Mouse (Mus musculus): Measurements from ENCODE around the gene Ccl3.

Ccl3 gene

DNA sequence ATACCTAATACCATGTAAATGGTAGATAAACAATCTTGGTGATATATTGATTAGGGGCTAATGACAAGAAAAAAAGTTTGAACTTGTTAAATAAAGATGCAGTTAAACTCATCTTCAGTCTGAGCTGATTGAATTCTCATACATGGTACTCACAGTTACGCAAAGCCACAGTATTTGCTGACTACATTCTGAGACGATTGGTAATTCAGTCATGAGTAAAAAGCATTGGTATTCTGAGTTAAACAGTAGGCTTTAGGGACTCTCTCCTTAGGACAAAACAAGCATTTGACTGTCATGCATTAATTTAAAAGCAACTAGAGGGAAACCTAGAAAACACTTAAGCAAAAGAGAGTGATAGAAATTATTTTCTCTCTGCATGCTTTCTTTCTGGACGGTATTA lies 25.6 kb downstream of the Ccl3 start:
- DNase-seq (ENCODE audit: low read depth, low spot score), result no peak

DNA sequence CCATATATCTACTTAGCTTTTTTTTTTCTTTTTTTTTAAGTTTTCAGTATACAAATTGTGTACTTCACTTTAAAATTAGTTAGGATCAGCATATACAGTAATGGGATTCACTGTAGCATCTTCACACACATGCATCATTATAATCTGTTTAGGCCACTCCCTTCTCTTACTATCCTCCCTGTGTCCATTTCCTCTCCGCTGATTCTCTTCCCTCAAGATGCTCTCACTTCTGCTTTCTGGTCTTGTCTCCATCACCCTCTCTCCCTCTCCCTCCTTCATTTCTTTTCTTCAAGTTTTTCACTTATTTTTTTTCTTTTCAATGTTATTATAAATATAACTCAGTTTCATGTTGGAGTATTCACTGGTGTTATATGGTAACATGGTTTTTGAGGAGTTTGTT lies 30.1 kb downstream of the Ccl3 start:
- DNase-seq (ENCODE audit: low read depth, low spot score), result no peak

DNA sequence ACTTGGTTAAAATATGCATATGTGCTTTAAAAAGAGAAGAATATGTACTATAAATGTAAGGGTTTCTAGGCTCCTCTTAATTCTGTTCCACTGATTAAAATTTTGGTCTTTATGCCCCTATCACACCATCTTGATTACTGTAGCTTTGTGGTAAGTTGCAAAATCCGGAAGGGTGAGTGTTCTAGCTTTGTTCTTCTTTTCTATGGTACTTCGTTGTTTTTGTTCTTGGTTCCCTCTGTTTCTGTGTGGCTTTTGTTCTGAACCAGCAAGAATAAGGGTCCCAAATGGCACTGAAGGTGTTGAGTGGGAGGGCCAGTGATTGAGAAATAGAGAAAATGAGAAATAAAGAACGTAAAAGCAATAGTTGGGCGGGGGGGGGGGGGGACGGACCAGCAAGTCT lies 30.9 kb downstream of the Ccl3 start:
- no peak for DNase-seq (ENCODE audit: low read depth, low spot score)

DNA sequence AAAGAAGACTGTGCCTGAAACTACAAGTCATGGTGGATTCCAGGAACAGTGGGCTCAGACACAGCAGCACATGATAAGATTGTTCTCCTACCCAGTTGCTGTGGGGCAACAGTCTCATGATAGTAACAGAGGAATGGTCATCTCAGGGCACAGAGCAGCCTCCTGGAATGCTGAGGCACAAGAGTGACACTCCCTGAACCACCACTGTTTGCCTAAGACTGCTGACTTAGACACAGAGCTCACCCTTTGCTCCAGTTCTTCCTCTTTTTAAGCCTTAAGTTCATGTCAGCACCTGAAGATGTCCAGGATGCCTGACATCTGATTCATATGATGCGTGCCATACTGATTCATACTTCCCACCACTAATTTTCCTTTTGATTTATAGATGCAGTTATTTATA lies 32.6 kb downstream of the Ccl3 start:
- no peak for DNase-seq (ENCODE audit: low read depth, low spot score)

DNA sequence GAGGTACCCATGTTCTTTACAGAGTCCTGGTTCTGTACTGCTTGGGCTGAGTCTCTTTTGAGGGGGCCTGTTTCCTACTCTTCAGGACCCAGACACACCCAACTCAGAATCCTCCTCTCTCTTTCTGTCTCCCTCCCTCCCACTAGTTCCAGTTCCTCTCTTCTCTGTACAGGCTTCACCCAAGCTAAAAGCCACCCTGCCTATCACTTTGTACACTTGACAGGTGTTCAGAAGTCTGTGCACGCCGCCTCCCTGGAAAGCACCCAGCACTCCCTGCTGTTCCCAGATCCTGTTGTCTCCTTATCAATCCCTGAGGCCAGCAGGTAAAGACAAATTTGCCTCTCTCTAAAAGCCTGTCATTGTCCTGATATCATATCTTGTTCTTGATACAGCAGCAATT lies 38.3 kb downstream of the Ccl3 start:
- DNase-seq (ENCODE audit: low read depth, low spot score), result no peak

DNA sequence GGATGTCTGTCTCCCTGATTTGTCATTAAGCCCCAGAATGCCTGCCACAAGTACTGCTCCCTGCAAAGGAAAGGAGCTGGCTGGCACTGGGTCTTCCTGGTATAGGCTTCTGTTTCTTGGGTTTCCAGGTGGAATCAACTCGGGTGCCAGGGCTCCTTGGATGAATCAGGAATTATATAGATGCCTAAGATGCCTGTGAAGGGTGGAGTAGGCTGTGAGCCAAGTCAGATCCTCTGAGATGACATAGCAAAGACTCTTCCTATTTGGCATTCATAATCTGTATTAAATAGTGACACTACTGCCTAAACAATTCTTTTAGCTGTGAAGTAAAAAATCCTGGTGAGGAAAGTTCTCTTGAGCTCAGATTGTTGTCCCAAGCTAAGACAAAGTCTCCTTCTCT lies 42.8 kb downstream of the Ccl3 start:
- no peak for DNase-seq (ENCODE audit: low read depth, low spot score)

DNA sequence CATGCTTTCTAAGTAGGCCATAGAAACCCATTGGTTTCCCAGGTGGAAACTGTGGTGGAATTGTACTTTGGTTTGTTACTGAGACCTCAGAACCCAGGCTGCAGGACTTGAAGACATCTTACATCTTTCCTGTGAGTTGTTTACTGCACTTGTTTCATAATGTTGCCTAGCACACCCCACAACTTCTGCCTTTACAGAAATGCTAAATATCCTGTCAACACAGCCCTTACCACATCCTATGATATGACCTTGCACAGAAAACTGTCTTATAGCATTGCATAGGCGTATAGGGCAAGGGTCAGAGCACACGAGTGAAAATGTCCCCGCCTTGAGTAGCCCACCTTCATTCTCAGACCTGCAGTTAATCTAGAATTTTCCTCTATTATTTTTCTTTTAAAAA lies 43.6 kb downstream of the Ccl3 start:
- DNase-seq (ENCODE audit: low read depth, low spot score), result no peak

DNA sequence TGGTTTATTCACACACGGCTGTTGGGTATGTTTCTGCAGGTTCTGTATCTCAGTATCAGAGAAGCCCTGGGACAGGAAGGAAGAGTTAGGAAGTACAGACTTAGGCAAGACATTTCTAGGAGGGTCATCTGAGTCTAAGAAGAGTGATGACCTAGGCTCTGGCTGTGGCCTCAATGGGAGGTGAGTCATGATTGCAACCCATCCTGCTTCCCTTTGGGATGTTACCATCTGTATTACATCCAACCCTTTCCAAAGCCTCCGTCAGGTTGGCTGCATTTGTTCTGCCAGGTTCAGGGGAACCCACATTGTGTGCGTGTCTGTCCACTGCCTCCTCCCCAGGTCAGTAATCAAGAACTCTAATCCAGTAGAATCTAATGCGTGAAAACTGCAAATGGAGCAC lies 44.5 kb downstream of the Ccl3 start:
- no peak for DNase-seq (ENCODE audit: low read depth, low spot score)

DNA sequence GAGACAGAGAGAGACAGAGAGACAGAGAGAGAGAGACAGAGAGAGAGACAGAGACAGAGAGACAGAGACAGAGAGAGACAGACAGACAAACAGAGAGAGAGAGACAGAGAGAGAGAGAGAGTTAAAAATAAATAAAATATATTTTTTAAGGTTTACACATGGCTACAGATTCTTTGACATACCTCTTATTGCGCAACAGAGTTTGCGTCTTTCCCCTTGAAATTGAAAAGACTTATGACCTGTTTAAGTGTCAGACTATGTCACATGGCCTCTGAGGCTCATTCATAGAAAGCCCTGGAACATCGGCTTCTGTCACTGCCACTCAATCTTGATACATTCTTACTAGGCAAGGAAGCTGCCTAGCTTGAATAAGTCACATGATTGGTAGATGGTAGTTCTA lies 45.8 kb downstream of the Ccl3 start:
- DNase-seq (ENCODE audit: low read depth, low spot score), result no peak

DNA sequence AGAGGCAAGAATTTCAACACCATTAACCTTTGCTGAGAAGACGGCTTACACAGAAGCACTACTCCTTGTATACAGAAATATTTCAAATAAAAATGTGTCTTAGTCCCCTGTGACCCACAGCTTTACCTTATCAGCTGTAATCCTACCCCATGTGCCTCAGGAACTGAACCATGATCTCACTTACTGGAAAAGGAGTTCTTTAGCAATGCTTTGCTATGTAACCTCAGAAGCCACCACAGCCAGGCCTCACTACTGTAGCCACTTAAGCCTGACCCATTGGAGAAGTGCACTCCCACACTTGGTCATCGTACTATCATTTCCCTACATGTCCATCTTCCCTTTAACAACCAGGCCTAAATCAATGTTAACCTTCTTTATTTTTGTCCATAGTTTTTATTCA lies 48.6 kb downstream of the Ccl3 start:
- DNase-seq (ENCODE audit: low read depth, low spot score), result no peak

DNA sequence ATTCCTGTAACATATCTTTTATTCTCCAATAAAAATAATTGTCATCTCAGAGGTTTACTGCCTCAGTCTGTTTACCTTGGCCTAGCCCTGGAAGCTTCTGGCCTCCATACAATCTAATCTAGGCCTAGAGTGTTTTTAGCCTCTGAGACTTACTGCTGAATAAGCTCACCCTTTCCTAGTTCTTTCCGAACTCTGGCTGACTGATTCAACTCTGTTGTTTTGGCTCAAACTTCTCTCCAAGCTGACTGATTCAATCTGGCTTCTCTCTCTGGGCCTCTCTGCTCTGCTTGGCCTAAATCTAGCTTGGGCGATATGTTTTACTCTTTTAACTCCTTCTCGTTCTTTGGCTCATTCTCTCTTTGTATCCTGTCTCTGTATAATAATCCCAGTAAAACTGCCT lies 50.2 kb downstream of the Ccl3 start:
- no peak for DNase-seq (ENCODE audit: low read depth, low spot score)

DNA sequence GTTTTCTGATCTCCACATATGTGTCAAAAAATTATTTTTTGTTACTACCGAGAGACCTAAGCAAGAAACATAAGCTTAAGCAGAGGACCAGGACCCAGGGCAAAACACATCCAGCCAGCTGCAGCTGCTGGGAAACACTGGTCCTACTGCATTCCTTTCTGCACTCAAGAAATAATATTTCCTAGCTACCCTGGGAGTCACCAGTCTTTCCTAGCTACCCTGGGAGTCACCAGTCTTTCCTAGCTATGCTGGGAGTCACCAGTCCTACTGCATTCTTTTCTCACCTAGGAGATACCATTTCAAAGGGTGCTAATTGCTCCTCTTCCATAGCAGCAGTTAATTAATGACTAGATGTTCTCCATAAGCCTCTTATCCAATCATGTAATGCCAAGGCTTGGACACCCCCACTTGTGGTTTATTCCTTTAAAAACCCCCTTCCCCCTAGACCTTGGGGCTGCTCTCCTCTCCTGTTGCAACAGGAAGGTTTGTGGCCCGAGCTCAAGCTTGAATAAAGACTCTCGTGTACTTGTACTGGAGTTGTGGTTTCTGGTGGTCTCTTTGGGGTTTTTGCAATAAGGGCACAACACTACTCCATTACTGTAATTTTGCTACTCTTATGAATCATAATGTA lies 50.8 kb downstream of the Ccl3 start:
- DNase-seq (ENCODE audit: low read depth, low spot score), result no peak

Measured in WW6 (cell line).